ENCODE assay signal across 8 mouse cellular contexts in genomic region chr16:8738542-8739514, GRCm38 (mm10). TPM values are rescaled to one million over a fixed set of nuclear protein-coding genes. Genes with fewer than 3 reads are reported as not detected.
DNase-seq lines count a peak whose midpoint lies in the region; ATAC-seq and TF ChIP-seq lines count a peak whose summit lies in the region.

No protein-coding gene starts in this region.

- H3K79me2 ChIP-seq in liver, adult 2 months (ENCODE audit: control insufficient read depth, insufficient read depth, low read length): peaks cover 38% of the 10 kb centered on the region

- no peaks in the 10 kb centered on the region for H3K36me3 ChIP-seq in heart, embryonic 11.5 days (ENCODE audit: control insufficient read depth, insufficient read depth, low read length)
- no peaks in the 10 kb centered on the region for H3K36me3 ChIP-seq in kidney, embryonic 15.5 days
- H3K36me3 ChIP-seq in liver, adult 2 months (ENCODE audit: control insufficient read depth, insufficient read depth, low read length): no peaks in the 10 kb centered on the region

- peak overlapping the region; percentile 66 for H3K4me3 ChIP-seq in embryonic fibroblast, embryonic 13.5 days (ENCODE audit: insufficient read depth, low read length)
- peak overlapping the region; percentile 99 for H3K4me3 ChIP-seq in heart, embryonic 11.5 days (ENCODE audit: low read depth, low read length)
- H3K4me3 ChIP-seq in kidney, embryonic 15.5 days (replicated peaks): peak overlapping the region; percentile 98
- H3K4me3 ChIP-seq in liver, adult 2 months (ENCODE audit: insufficient read depth, low read depth, low read length): peak overlapping the region; percentile 89

- peak overlapping the region; percentile 81 for H3K27ac ChIP-seq in embryonic fibroblast, embryonic 13.5 days (ENCODE audit: insufficient read depth, low read length)
- H3K27ac ChIP-seq in heart, embryonic 11.5 days (ENCODE audit: low read depth, low read length): peak overlapping the region; percentile 96
- H3K27ac ChIP-seq in kidney, embryonic 15.5 days: peak overlapping the region; percentile 95
- H3K27ac ChIP-seq in liver, adult 2 months (replicated peaks; ENCODE audit: insufficient read depth, low read depth, low read length): peak overlapping the region; percentile 92

- no peaks in the 10 kb centered on the region for H3K9me3 ChIP-seq in heart, embryonic 11.5 days (replicated peaks; ENCODE audit: control insufficient read depth, low read length)
- no peaks in the 10 kb centered on the region for H3K9me3 ChIP-seq in kidney, embryonic 15.5 days (replicated peaks)

- peak; percentile 70 for TF ChIP-seq POLR2A in embryonic fibroblast, embryonic 13.5 days (IDR thresholded peaks at IDR 0.05; ENCODE audit: low read depth, low read length)
- peak; percentile 58 for TF ChIP-seq POLR2A in liver, adult 2 months (IDR thresholded peaks at IDR 0.05; ENCODE audit: extremely low read depth, insufficient read depth, low read length)

- H3K27me3 ChIP-seq in heart, embryonic 11.5 days (ENCODE audit: control insufficient read depth, insufficient read depth, low read length): no peaks in the 10 kb centered on the region
- H3K27me3 ChIP-seq in kidney, embryonic 15.5 days: no peaks in the 10 kb centered on the region
- H3K27me3 ChIP-seq in liver, adult 2 months (ENCODE audit: control insufficient read depth, insufficient read depth, low read length): no peaks in the 10 kb centered on the region

- peak overlapping the region; percentile 78 for H3K4me2 ChIP-seq in heart, embryonic 11.5 days
- H3K4me2 ChIP-seq in kidney, embryonic 15.5 days: peak overlapping the region; percentile 56

- peak; percentile 91 for ATAC-seq in heart, embryonic 11.5 days (replicated peaks; ENCODE audit: insufficient number of reproducible peaks, low FRiP score, low TSS enrichment)
- ATAC-seq in kidney, embryonic 15.5 days (replicated peaks; ENCODE audit: low FRiP score): peak; percentile 93
- peak; percentile 81 for ATAC-seq in monocyte, adult 5-6 weeks (replicated peaks; ENCODE audit: insufficient number of reproducible peaks, low FRiP score, low TSS enrichment, poor library complexity, severe bottlenecking)

- 1% methylated on average over 88 of the region's 126 CpGs for WGBS in heart, embryonic 11.5 days (ENCODE audit: insufficient replicate concordance)
- 2% methylated on average over 95 of the region's 126 CpGs for WGBS in kidney, embryonic 15.5 days
- 8% methylated on average over 103 of the region's 126 CpGs for WGBS in liver, adult 2 months

- H3K4me1 ChIP-seq in embryonic fibroblast, embryonic 13.5 days (ENCODE audit: control insufficient read depth, insufficient read depth, low read length): peaks cover 10% of the 10 kb centered on the region
- peaks cover 30% of the 10 kb centered on the region for H3K4me1 ChIP-seq in heart, embryonic 11.5 days (ENCODE audit: control insufficient read depth, insufficient read depth, low read length)
- H3K4me1 ChIP-seq in kidney, embryonic 15.5 days: peaks cover 32% of the 10 kb centered on the region
- peaks cover 20% of the 10 kb centered on the region for H3K4me1 ChIP-seq in liver, adult 2 months (ENCODE audit: control insufficient read depth, insufficient read depth, low read length)

- H3K9ac ChIP-seq in heart, embryonic 11.5 days (ENCODE audit: low read depth, low read length): peak overlapping the region; percentile 92
- H3K9ac ChIP-seq in kidney, embryonic 15.5 days: peak overlapping the region; percentile 97
- H3K9ac ChIP-seq in liver, adult 2 months (ENCODE audit: low read depth, low read length): peak overlapping the region; percentile 99

- peak; percentile 84 for DNase-seq in A20 (ENCODE audit: low read depth, low spot score)
- DNase-seq in brain, adult 2 months (ENCODE audit: low read depth, low spot score): peak; percentile 95
- DNase-seq in liver, adult 2 months (ENCODE audit: extremely low read depth, low read depth, low spot score): peak; percentile 54
- DNase-seq in spleen, postnatal 36 days (ENCODE audit: low spot score in 2 of 2): peak; percentile 89 to 91

- no peak for TF ChIP-seq CTCF in embryonic fibroblast, embryonic 13.5 days (IDR thresholded peaks at IDR 0.05; ENCODE audit: borderline replicate concordance, insufficient read depth, low read length)
- TF ChIP-seq CTCF in liver, adult 2 months (IDR thresholded peaks at IDR 0.05; ENCODE audit: low read depth, low read length): no peak

RNA-seq across cellular contexts. Expression of gene Usp7, which starts 53.3 kb away (rescaled TPM):
- polyA plus RNA-seq in embryonic fibroblast, embryonic 13.5 days (2011; ENCODE audit: insufficient read length, low read depth, missing spikeins): 86.8 and 118 TPM in 2 replicates
- 20.6 and 31.9 TPM in 2 replicates for polyA plus RNA-seq in heart, embryonic 11.5 days (2014; fragmentation: Nextera tagmentation; extraction: Ambion mirVana)
- 26.4 and 31.3 TPM in 2 replicates for polyA plus RNA-seq in kidney, embryonic 15.5 days (2015; fragmentation: Nextera tagmentation; extraction: Ambion mirVana)
- 41.5 and 50.0 TPM in 2 replicates for total RNA-seq in liver, adult 2 months (2014; rRNA removed)
- polyA plus RNA-seq in liver, adult 2 months (2012; rRNA removed): 10.6 and 12.5 TPM in 2 replicates
- 178 to 270 TPM (median 178 TPM) in 3 replicates for total RNA-seq in monocyte, adult 5-6 weeks (2017)

RNA-seq across cellular contexts. Expression of gene Gm5767, which starts 58.3 kb away (rescaled TPM):
- polyA plus RNA-seq in embryonic fibroblast, embryonic 13.5 days (2011; ENCODE audit: insufficient read length, low read depth, missing spikeins): not detected in 2 replicates
- polyA plus RNA-seq in heart, embryonic 11.5 days (2014; fragmentation: Nextera tagmentation; extraction: Ambion mirVana): not detected in 2 replicates
- not detected in 2 replicates for polyA plus RNA-seq in kidney, embryonic 15.5 days (2015; fragmentation: Nextera tagmentation; extraction: Ambion mirVana)
- not detected in 2 replicates for total RNA-seq in liver, adult 2 months (2014; rRNA removed)
- polyA plus RNA-seq in liver, adult 2 months (2012; rRNA removed): 0.62 and 0.90 TPM in 2 replicates
- 2.6 TPM in 1 of 3 replicates, not detected in the others for total RNA-seq in monocyte, adult 5-6 weeks (2017)

Comparison
In these comparisons a context has a peak if more than half of its experiments do, and no peak if none do; other contexts are left out.
1. Peak in every context shown above with its lines: DNase-seq, ATAC-seq, H3K4me3 ChIP-seq and H3K27ac ChIP-seq.